Mouse (Mus musculus): ENCODE measurements around the gene Itln1.

- no peak for TF ChIP-seq CTCF (conservative IDR thresholded peaks at IDR 0.05; ENCODE audit: low read length)
- no peak for TF ChIP-seq NANOG (IDR thresholded peaks at IDR 0.05; ENCODE audit: borderline replicate concordance, low read length)
Measured at GRCm38 (mm10) chr1:171558407-171558806, 23.3 kb upstream of the Itln1 start.
